Comparison of ENCODE assay signal across 7 mouse cellular contexts in genomic region chr19:43674730-43675524, GRCm38 (mm10). TPM values are rescaled to one million over a fixed set of nuclear protein-coding genes. Genes with fewer than 3 reads are reported as not detected.
A peak's percentile ranks its signal among the peaks of the same experiment; 100 is the strongest.
DNase-seq lines count a peak whose midpoint lies in the region; ATAC-seq lines count a peak whose summit lies in the region.

Slc25a28 (minus strand) TSS chr19:43674881.

- no peaks in the 10 kb centered on the region for H3K36me3 ChIP-seq in intestine, embryonic 15.5 days
- H3K36me3 ChIP-seq in midbrain, embryonic 10.5 days: 0 out of 2 replicates have a peak, but pooled peaks cover 2% of the 10 kb centered on the region

- peak; percentile 97 for ATAC-seq in intestine, embryonic 15.5 days

- peak within 1 kb of the TSS; percentile 92 for H3K4me3 ChIP-seq in intestine, embryonic 15.5 days (replicated peaks)
- peak within 1 kb of the TSS; percentile 97 for H3K4me3 ChIP-seq in midbrain, embryonic 10.5 days

- no peaks in the 10 kb centered on the region for H3K9me3 ChIP-seq in intestine, embryonic 15.5 days
- H3K9me3 ChIP-seq in midbrain, embryonic 10.5 days (replicated peaks): no peaks in the 10 kb centered on the region

- H3K4me1 ChIP-seq in intestine, embryonic 15.5 days (replicated peaks): peaks cover 17% of the 10 kb centered on the region
- peaks cover 30% of the 10 kb centered on the region for H3K4me1 ChIP-seq in midbrain, embryonic 10.5 days

- H3K27me3 ChIP-seq in intestine, embryonic 15.5 days (replicated peaks): no peaks in the 10 kb centered on the region
- H3K27me3 ChIP-seq in midbrain, embryonic 10.5 days (ENCODE audit: low read depth, poor library complexity, severe bottlenecking): peaks cover 14% of the 10 kb centered on the region

- H3K4me2 ChIP-seq in intestine, embryonic 15.5 days (replicated peaks): peak within 1 kb of the TSS; percentile 75

- H3K27ac ChIP-seq in intestine, embryonic 15.5 days: peak within 1 kb of the TSS; percentile 99
- peak within 1 kb of the TSS; percentile 94 for H3K27ac ChIP-seq in midbrain, embryonic 10.5 days (replicated peaks)

- DNase-seq in adrenal gland, adult 2 months: peak; percentile 98
- DNase-seq in embryo, embryonic 11.5 days (ENCODE audit: low read depth, low spot score): peak; percentile 100
- peak; percentile 98 for DNase-seq in gastrocnemius, postnatal 36 days
- peak; percentile 97 to 100 for DNase-seq in left cerebral cortex, postnatal 25 days (ENCODE audit: low spot score in 2 of 2)
- DNase-seq in midbrain, embryonic 10.5 days (ENCODE audit: low spot score): peak; percentile 98
- DNase-seq in right cerebral cortex, postnatal 4 days: peak; percentile 91

- under 1% methylated on average over 75 of the region's 79 CpGs for WGBS in intestine, embryonic 15.5 days
- WGBS in midbrain, embryonic 10.5 days: under 1% methylated on average over 76 of the region's 79 CpGs

- intact Hi-C loops in gastrocnemius, postnatal 36 days (cut with DNase I): loop anchor here (2.0 kb wide), 1 partner anchor 14 kb away; the partner anchor contains the start of gene Entpd7
- intact Hi-C loops in left cerebral cortex, postnatal 25 days (cut with DNase I): no loop called here

- H3K9ac ChIP-seq in intestine, embryonic 15.5 days: peak within 1 kb of the TSS; percentile 95

RNA-seq across cellular contexts. Expression of gene Slc25a28, which starts in this region (rescaled TPM):
- total RNA-seq in adrenal gland, adult 2 months (2021): 10 to 100 TPM; 62.3 to 73.1 TPM
- polyA plus RNA-seq in adrenal gland, adult 2 months (2012; rRNA removed): 93.6 and 111 TPM in 2 replicates
- total RNA-seq in gastrocnemius, postnatal 36 days (2021): 10 to 100 TPM; 20.6 to 25.2 TPM
- polyA plus RNA-seq in intestine, embryonic 15.5 days (2015; fragmentation: Nextera tagmentation; extraction: Ambion mirVana): 19.1 and 19.9 TPM in 2 replicates
- 10 to 100 TPM; 35.8 to 36.6 TPM for total RNA-seq in left cerebral cortex, postnatal 25 days (2021)
- 10.3 and 11.5 TPM in 2 replicates for polyA plus RNA-seq in midbrain, embryonic 10.5 days (2016; fragmentation: Nextera tagmentation; extraction: Ambion mirVana)

Comparison
In these comparisons a context has a peak if more than half of its experiments do, and no peak if none do; other contexts are left out.
1. Peak in every context shown above with its lines: DNase-seq, ATAC-seq, H3K4me3 ChIP-seq and H3K27ac ChIP-seq.